Mouse (Mus musculus) heart, adult 2 months (tissue): ENCODE measurements around the gene Btbd1. TPM values are rescaled to one million over a fixed set of nuclear protein-coding genes. Genes with fewer than 3 reads are reported as not detected.
A peak's percentile ranks its signal among the peaks of the same experiment; 100 is the strongest.

Source experiments
- DNase-seq, 2 experiments: peaks; one replicate each; pipeline ENCODE4 v3.0.0; 2021
- H3K27ac ChIP-seq: fragments of 200-600 bp; 2 replicates; pipeline ENCODE4 v1.8.1; 2022
- H3K27me3 ChIP-seq: fragments of 200-500 bp; 2 replicates; pipeline ENCODE4 v1.6.1; 2012; ENCODE audit warnings: mild to moderate bottlenecking, low read length, inconsistent platforms, mixed read lengths; ENCODE audit not compliant: control insufficient read depth, insufficient read depth
- H3K36me3 ChIP-seq: fragments of 200-500 bp; 2 replicates; pipeline ENCODE4 v1.6.1; 2012; ENCODE audit warnings: low read length, inconsistent platforms; ENCODE audit not compliant: control insufficient read depth, insufficient read depth
- H3K4me1 ChIP-seq: fragments of 200-500 bp; 2 replicates; pipeline ENCODE4 v1.6.1; 2011; ENCODE audit warnings: low read length; ENCODE audit not compliant: control insufficient read depth, insufficient read depth
- H3K4me3 ChIP-seq: fragments of 200-600 bp; 2 replicates; pipeline ENCODE4 v1.8.1; 2022
- H3K79me2 ChIP-seq: fragments of 200-500 bp; replicated peaks from 2 replicates; pipeline ENCODE4 v1.6.1; 2012; ENCODE audit warnings: mild to moderate bottlenecking, inconsistent platforms, low read length, moderate library complexity, mixed read lengths; ENCODE audit not compliant: control insufficient read depth, insufficient read depth
- H3K9ac ChIP-seq: fragments of 200-500 bp; 2 replicates; pipeline ENCODE4 v1.6.1; 2012; ENCODE audit warnings: low read depth, mild to moderate bottlenecking, control low read depth, inconsistent platforms, low read length, mixed read lengths
- CTCF ChIP-seq: fragments of 200-600 bp; IDR thresholded peaks from 2 replicates; pipeline ENCODE4 v1.8.1; 2022; ENCODE audit warnings: antibody characterized with exemption, mild to moderate bottlenecking, moderate library complexity
- EP300 ChIP-seq: fragments of 200-500 bp; IDR thresholded peaks from 2 replicates; pipeline ENCODE4 v1.6.1; 2011; ENCODE audit warnings: low read depth, low read length, control low read depth; ENCODE audit not compliant: insufficient read depth
- POLR2A ChIP-seq: fragments of 200-500 bp; IDR thresholded peaks from 2 replicates; pipeline ENCODE4 v1.6.1; 2011; ENCODE audit warnings: mild to moderate bottlenecking, low read depth, low read length, control low read depth; ENCODE audit not compliant: insufficient read depth
- WGBS: fragments of 180-500 bp; shearing (Covaris S2); methylation state at CpG from one replicate; pipeline ENCODE4 v1.1.7; 2018; 5-methylcytosine and 5-hydroxymethylcytosine counted together
- intact Hi-C: fragments of 180-260 bp; cut with DNase I; formaldehyde crosslinking; loops from one replicate; pipeline ENCODE4 v1.15.1; 2025
- polyA plus RNA-seq: library from polyadenylated mRNA; depleted of rRNA; stranded (reverse); fragments of >200 nt; gene quantifications from 2 replicates; pipeline ENCODE4 v1.2.3, GENCODE M21; 2012
- total RNA-seq, 2 experiments: library from RNA; stranded (reverse); gene quantifications; 2 replicates each; pipeline ENCODE4 v1.2.3; 2021

The Btbd1 gene
- total and polyA plus RNA-seq, 3 experiments: 50.6 to 146 (median 128) TPM

GRCm38 (mm10) chr7:81861461-81861860, 32.2 kb upstream of the Btbd1 start:
- Histone ChIP-seq H3K27ac (no peak overlapping the region; the same call in 1 of the 2 replicates), H3K36me3 (no peaks in the 10 kb centered on the region), H3K27me3 (no peaks in the 10 kb centered on the region), H3K79me2 (no peaks in the 10 kb centered on the region), H3K4me1 (peaks cover 9% of the 10 kb centered on the region), H3K4me3 (no peak overlapping the region), H3K9ac (no peak overlapping the region)
- WGBS: 92% methylated on average over 2 of the region's 2 CpGs
- TF ChIP-seq POLR2A (no peak), EP300 (no peak), CTCF (no peak)
- intact Hi-C loops: no loop called here
- DNase-seq: no peak

GRCm38 (mm10) chr7:81860996-81861395, 31.8 kb upstream of the Btbd1 start:
- peaks cover 9% of the 10 kb centered on the region for H3K4me1 ChIP-seq
- TF ChIP-seq CTCF (no peak), POLR2A (no peak), EP300 (no peak)
- no peaks in the 10 kb centered on the region for H3K79me2 ChIP-seq
- no peak overlapping the region; the same call in 1 of the 2 replicates for H3K27ac ChIP-seq
- WGBS: 49% methylated on average over 5 of the region's 5 CpGs
- H3K4me3 ChIP-seq: no peak overlapping the region
- H3K9ac ChIP-seq: no peak overlapping the region
- intact Hi-C loops: no loop called here
- no peaks in the 10 kb centered on the region for H3K27me3 ChIP-seq
- DNase-seq: peak; percentile 19 to 27
- H3K36me3 ChIP-seq: no peaks in the 10 kb centered on the region

- no peaks in the 10 kb centered on the region for H3K79me2 ChIP-seq
- 39% methylated on average over 11 of the region's 11 CpGs for WGBS
- peaks cover 9% of the 10 kb centered on the region for H3K4me1 ChIP-seq
- intact Hi-C loops: no loop called here
- peak overlapping the region; percentile 7; the same call in 1 of the 2 replicates for H3K9ac ChIP-seq
- TF ChIP-seq POLR2A (peak; percentile 20; the same call in 1 of the 2 replicates), CTCF (no peak), EP300 (no peak)
- peak overlapping the region; percentile 60 for H3K27ac ChIP-seq
- no peaks in the 10 kb centered on the region for H3K27me3 ChIP-seq
- H3K36me3 ChIP-seq: no peaks in the 10 kb centered on the region
- peak; percentile 55 to 75 for DNase-seq
- peak overlapping the region; percentile 67; the same call in 1 of the 2 replicates for H3K4me3 ChIP-seq
These were observed 30.8 kb upstream of the Btbd1 start for GRCm38 (mm10) chr7:81860071-81860470.

- no peaks in the 10 kb centered on the region for H3K36me3 ChIP-seq
- H3K27ac ChIP-seq: peak within 1 kb of the TSS; percentile 60
- H3K4me1 ChIP-seq: peaks cover 9% of the 10 kb centered on the region
- no peaks in the 10 kb centered on the region for H3K27me3 ChIP-seq
- DNase-seq: peak; percentile 65 to 71
- no peaks in the 10 kb centered on the region for H3K79me2 ChIP-seq
- H3K9ac ChIP-seq: peak within 1 kb of the TSS; percentile 47
- intact Hi-C loops: no loop called here
- TF ChIP-seq POLR2A (peak; percentile 42; the same call in 1 of the 2 replicates), CTCF (no peak)
- H3K4me3 ChIP-seq: peak within 1 kb of the TSS; percentile 67
- under 1% methylated on average over 64 of the region's 64 CpGs for WGBS
These were observed 29.9 kb upstream of the Btbd1 start, which contains the start of gene Tm6sf1 for GRCm38 (mm10) chr7:81858968-81859721. Gene Tm6sf1 (plus strand): TSS chr7:81859001.

- no peak for DNase-seq
- Histone ChIP-seq H3K27ac (no peak overlapping the region), H3K79me2 (no peaks in the 10 kb centered on the region), H3K9ac (no peak overlapping the region), H3K4me3 (no peak overlapping the region), H3K36me3 (no peaks in the 10 kb centered on the region), H3K27me3 (no peaks in the 10 kb centered on the region), H3K4me1 (peaks cover 6% of the 10 kb centered on the region)
- no peak for TF ChIP-seq POLR2A
- TF ChIP-seq CTCF: no peak
- TF ChIP-seq EP300: no peak
- intact Hi-C loops: no loop called here
- WGBS: 35% methylated on average over 9 of the region's 9 CpGs
These were observed 29.0 kb upstream of the Btbd1 start for GRCm38 (mm10) chr7:81858236-81858635.

GRCm38 (mm10) chr7:81856221-81856620, 27.0 kb upstream of the Btbd1 start:
- no peaks in the 10 kb centered on the region for H3K79me2 ChIP-seq
- no peaks in the 10 kb centered on the region for H3K36me3 ChIP-seq
- no peaks in the 10 kb centered on the region for H3K27me3 ChIP-seq
- WGBS: 78% methylated on average over 4 of the region's 4 CpGs
- no peak overlapping the region for H3K4me3 ChIP-seq
- intact Hi-C loops: no loop called here
- no peak overlapping the region for H3K9ac ChIP-seq
- no peak for TF ChIP-seq CTCF
- TF ChIP-seq POLR2A: no peak
- TF ChIP-seq EP300: no peak
- no peak overlapping the region for H3K27ac ChIP-seq
- H3K4me1 ChIP-seq: peaks cover 6% of the 10 kb centered on the region
- DNase-seq: peak in 1 of 2 experiments; percentile 24
